Mouse (Mus musculus): Measurements from ENCODE around the gene Olfr1438-ps1.

DNA sequence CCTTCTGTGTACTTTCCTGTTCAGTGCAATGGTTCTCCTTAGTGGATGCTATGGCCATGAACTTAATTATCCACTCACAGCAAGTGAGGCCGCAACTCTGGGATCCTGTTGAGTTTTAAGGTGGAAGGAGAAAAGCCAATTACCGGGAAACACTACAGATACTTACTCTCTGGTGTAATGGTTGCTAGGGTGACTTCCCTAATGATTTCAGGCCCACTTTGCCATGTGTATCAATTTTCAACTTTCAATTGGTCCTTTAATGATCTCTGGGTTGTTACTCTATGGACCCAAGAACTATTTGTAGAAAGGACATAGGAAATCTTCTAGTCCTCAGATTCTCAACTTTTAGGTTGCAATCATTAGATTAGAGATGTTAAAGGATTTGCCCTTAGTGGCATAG is 10.7 kb downstream of the Olfr1438-ps1 start, which contains the start of gene Olfr1437:
- no peak for TF ChIP-seq EP300 (IDR thresholded peaks at IDR 0.05; ENCODE audit: insufficient read depth, low read depth, low read length)
- no peak for TF ChIP-seq CTCF (IDR thresholded peaks at IDR 0.05; ENCODE audit: low read depth, low read length)

All from ES-Bruce4 (cell line).